Mouse (Mus musculus) ES-E14 (cell line): ENCODE results near the gene Spata2l. TPM values are rescaled to one million over a fixed set of nuclear protein-coding genes. Genes with fewer than 3 reads are reported as not detected.

Source experiments
- DNase-seq: peaks from one replicate; pipeline ENCODE4 v3.0.0-alpha.2; 2013; ENCODE audit warnings: low read depth, low spot score
- H3K27ac ChIP-seq: 2 replicates; pipeline ENCODE4 v1.5.1; 2012; ENCODE audit warnings: low read depth, mild to moderate bottlenecking, low read length, moderate library complexity, mixed read lengths; ENCODE audit not compliant: poor library complexity, insufficient read depth, severe bottlenecking
- H3K36me3 ChIP-seq: 2 replicates; pipeline ENCODE4 v1.6.1; 2012; ENCODE audit warnings: mild to moderate bottlenecking, low read length, moderate library complexity, mixed read lengths; ENCODE audit not compliant: control insufficient read depth, poor library complexity, insufficient read depth, severe bottlenecking
- H3K4me1 ChIP-seq, 2 experiments: fragments of 150-350 bp in 1 of 2; sonication (generic) in 1 of 2; 2 replicates each; pipeline ENCODE4 v1.6.1; 2012; ENCODE audit warnings: low read length in 2 of 2, mild to moderate bottlenecking in 1 of 2, mixed read lengths in 1 of 2; ENCODE audit not compliant: control insufficient read depth in 2 of 2, insufficient read depth in 2 of 2, poor library complexity in 1 of 2
- H3K4me3 ChIP-seq, 2 experiments: fragments of 150-350 bp in 1 of 2; sonication (generic) in 1 of 2; 2 replicates each; pipeline ENCODE4 v1.5.1; 2012; ENCODE audit warnings: low read length in 2 of 2, low read depth in 1 of 2, mild to moderate bottlenecking in 1 of 2, mixed read lengths in 1 of 2; ENCODE audit not compliant: insufficient read depth in 1 of 2, poor library complexity in 1 of 2, severe bottlenecking in 1 of 2
- H3K9ac ChIP-seq: 2 replicates; pipeline ENCODE4 v1.6.1; 2012; ENCODE audit warnings: low read depth, mild to moderate bottlenecking, low read length, mixed read lengths; ENCODE audit not compliant: poor library complexity, insufficient read depth, severe bottlenecking
- H3K9me3 ChIP-seq: fragments of 150-350 bp; sonication (generic); 2 replicates; pipeline ENCODE4 v1.6.1; 2012; ENCODE audit warnings: low read depth, mild to moderate bottlenecking, low read length; ENCODE audit not compliant: control insufficient read depth, insufficient read depth
- CHD2 ChIP-seq: IDR thresholded peaks from 2 replicates; pipeline ENCODE4 v1.6.1; 2014; ENCODE audit warnings: mild to moderate bottlenecking, low read depth, low read length, inconsistent platforms
- HCFC1 ChIP-seq: IDR thresholded peaks from 2 replicates; pipeline ENCODE4 v1.6.1; 2012; ENCODE audit warnings: low read length, inconsistent platforms, borderline replicate concordance; ENCODE audit not compliant: insufficient read depth
- MAFK ChIP-seq: IDR thresholded peaks from 2 replicates; pipeline ENCODE4 v1.6.1; 2014; ENCODE audit warnings: mild to moderate bottlenecking, low read depth, low read length, inconsistent platforms; ENCODE audit not compliant: insufficient read depth
- ZC3H11A ChIP-seq: IDR thresholded peaks from 2 replicates; pipeline ENCODE4 v1.6.1; 2012; ENCODE audit warnings: low read depth, mild to moderate bottlenecking, inconsistent platforms, low read length, borderline replicate concordance
- ZNF384 ChIP-seq: IDR thresholded peaks from 2 replicates; pipeline ENCODE4 v1.6.1; 2012; ENCODE audit warnings: low read depth, low read length, inconsistent platforms
- in situ Hi-C, 2 experiments: fragments of 600-800 bp; cut with MboI; formaldehyde crosslinking; loops; one replicate each; pipeline ENCODE4 v1.15.1; 2025; ENCODE audit warnings: low sequenced_read_pairs in 2 of 2, inconsistent platforms in 1 of 2; ENCODE audit not compliant: unreplicated experiment in 2 of 2
- total RNA-seq: library from RNA; depleted of rRNA; stranded (reverse); fragments of 300-350 nt; gene quantifications from 2 replicates; pipeline ENCODE4 v1.2.3, GENCODE M21; 2012

The Spata2l gene
- total RNA-seq, 1 experiment, result 1.2 TPM

DNA sequence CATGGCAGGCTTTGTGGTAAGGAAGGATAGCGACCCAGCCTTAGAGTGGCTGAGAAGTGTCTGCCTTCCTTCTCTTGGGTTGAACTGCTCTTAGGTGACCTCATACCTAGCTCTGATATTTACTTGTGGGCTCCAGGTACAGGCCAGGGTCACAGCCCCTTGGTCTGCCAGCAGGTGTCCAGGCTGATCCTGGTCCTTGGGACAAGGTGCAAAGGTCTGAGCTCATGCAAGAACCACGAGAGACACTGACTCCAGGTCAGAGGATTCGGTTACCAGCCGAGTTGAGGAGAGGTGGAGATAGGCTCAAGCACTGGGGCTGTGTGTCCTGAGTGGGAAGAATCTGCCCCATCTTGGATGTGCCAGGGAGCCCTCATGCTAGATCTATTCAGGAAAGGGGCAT, 8.3 kb upstream of the Spata2l start:
- peaks cover 2% of the 10 kb centered on the region; the same call in 1 of the 2 replicates for H3K36me3 ChIP-seq
- H3K4me3 ChIP-seq, result no peak overlapping the region
- in situ Hi-C loops, result no loop called here
- no peak overlapping the region for H3K9ac ChIP-seq
- H3K9me3 ChIP-seq, result no peaks in the 10 kb centered on the region
- H3K27ac ChIP-seq, result no peak overlapping the region
- DNase-seq, result no peak
- H3K4me1 ChIP-seq, result peaks cover 0 to 2% of the 10 kb centered on the region in 2 experiments; a peak in 1 of 4 replicates
- no peak for TF ChIP-seq HCFC1
- no peak for TF ChIP-seq ZC3H11A
- TF ChIP-seq ZNF384, result no peak
- TF ChIP-seq CHD2, result no peak
- no peak for TF ChIP-seq MAFK

DNA sequence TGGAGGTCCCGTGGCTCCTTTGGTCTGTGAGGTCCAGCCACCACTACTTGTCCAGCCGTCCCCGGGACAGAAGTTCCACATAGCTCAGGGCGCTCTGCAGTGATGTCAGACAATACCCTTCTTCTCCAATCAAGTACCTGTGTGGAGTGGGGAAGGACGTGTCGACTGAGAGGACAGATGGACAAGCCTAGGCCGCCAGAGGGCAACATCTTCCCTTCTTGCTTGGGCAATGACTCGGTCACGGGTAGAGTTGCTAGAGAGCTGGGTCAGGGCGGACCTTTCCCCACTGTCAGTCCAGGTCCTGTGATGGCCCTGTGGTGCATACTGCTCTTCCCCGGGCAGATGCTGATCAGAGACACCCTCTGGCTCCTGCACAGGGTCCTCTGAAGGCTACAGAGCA, 7.0 kb upstream of the Spata2l start:
- Histone ChIP-seq H3K4me1 (peaks cover 0 to 2% of the 10 kb centered on the region in 2 experiments; a peak in 1 of 4 replicates), H3K9me3 (no peaks in the 10 kb centered on the region), H3K36me3 (peaks cover 2% of the 10 kb centered on the region; the same call in 1 of the 2 replicates), H3K4me3 (no peak overlapping the region), H3K27ac (no peak overlapping the region), H3K9ac (no peak overlapping the region)
- no peak for DNase-seq
- TF ChIP-seq CHD2 (no peak), ZC3H11A (no peak), HCFC1 (no peak), MAFK (no peak), ZNF384 (no peak)
- in situ Hi-C loops, result no loop called here

DNA sequence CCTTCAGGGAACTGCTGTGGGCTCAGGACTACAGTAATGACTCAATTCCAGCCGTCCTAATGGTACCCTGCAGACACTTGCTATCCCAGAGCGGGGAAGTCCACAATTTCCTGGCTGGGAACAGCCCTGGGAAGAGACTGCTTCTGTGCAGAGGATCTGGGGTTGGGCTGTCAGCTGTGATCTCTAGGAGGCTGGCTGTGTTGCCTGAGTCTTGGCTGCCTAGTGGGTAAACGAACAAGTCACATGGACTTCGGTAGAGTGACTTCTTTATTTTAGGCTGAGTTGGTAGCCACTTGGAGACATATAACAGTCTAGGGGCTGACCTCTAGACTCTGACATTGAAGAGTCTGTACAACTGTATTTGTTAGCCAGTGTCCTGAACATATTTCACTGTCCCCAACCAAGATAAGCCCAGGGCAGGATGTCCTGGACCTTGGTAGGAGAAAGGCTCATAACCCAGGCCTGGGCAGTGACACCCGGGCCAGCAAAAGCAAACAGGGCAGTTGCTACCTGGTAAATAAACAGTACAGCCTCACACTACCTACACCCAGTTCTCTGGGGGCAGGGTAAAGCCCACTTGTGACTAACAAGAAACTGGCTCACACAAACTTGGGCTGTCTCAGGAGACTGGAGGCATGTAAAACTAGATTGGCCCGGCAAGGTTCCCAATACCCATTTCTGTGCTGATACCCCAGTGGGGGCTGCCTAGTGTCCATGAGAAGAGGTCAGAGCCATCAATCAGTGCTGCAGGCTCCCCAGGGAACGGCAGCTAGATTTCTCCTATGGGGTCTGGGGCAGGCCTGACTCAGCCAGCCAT, 6.3 kb upstream of the Spata2l start:
- Histone ChIP-seq H3K9ac (no peak overlapping the region), H3K36me3 (peaks cover 2% of the 10 kb centered on the region; the same call in 1 of the 2 replicates), H3K4me3 (no peak overlapping the region), H3K9me3 (no peaks in the 10 kb centered on the region), H3K4me1 (peaks cover 0 to 2% of the 10 kb centered on the region in 2 experiments; a peak in 1 of 4 replicates), H3K27ac (no peak overlapping the region)
- TF ChIP-seq ZC3H11A (no peak), ZNF384 (no peak), HCFC1 (no peak), CHD2 (no peak), MAFK (no peak)
- no peak for DNase-seq
- in situ Hi-C loops, result no loop called here

DNA sequence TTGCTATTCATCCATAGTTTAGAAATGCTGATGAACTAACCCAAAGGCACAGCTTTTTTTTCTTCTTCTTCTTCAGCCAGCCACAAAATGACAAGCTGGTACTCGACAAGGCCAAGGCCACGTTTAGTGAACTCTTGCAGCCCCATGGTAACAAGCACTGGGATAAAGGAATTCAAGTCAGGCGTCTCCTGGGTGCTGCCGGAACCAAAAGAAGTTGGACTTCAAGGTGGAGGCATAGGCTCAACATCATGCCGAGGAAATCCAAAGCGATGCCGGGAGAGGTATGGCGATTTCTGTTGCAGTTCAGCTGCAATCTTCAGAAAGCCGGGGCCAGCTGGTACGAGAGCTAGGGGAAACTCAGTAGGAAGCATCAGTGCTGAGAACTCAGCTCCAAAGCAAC, 3.4 kb upstream of the Spata2l start:
- peaks cover 2% of the 10 kb centered on the region; the same call in 1 of the 2 replicates for H3K36me3 ChIP-seq
- H3K4me3 ChIP-seq, result no peak overlapping the region
- TF ChIP-seq CHD2 (no peak), HCFC1 (no peak), ZNF384 (no peak), ZC3H11A (no peak), MAFK (no peak)
- H3K4me1 ChIP-seq, result peaks cover 3 to 18% of the 10 kb centered on the region in 2 experiments; a peak in 3 of 4 replicates
- no peaks in the 10 kb centered on the region for H3K9me3 ChIP-seq
- H3K9ac ChIP-seq, result no peak overlapping the region
- no peak overlapping the region for H3K27ac ChIP-seq
- DNase-seq, result no peak
- in situ Hi-C loops, result no loop called here
